Mouse (Mus musculus): ENCODE data around the gene Meis2. TPM values are rescaled to one million over a fixed set of nuclear protein-coding genes. Genes with fewer than 3 reads are reported as not detected.

The Meis2 gene
- polyA plus RNA-seq, 1 experiment: 1.4 TPM

GRCm38 (mm10) chr2:116077716-116078115 is 12.1 kb upstream of the Meis2 start:
- H3K4me3 ChIP-seq (ENCODE audit: control insufficient read depth, low read depth, low read length): no peak overlapping the region
- H3K36me3 ChIP-seq (ENCODE audit: control insufficient read depth, insufficient read depth, low read length): no peaks in the 10 kb centered on the region
- H3K4me1 ChIP-seq (ENCODE audit: control insufficient read depth, insufficient read depth, low read length): peaks cover 3% of the 10 kb centered on the region; the same call in 1 of the 2 replicates
- no peak overlapping the region for H3K27ac ChIP-seq (ENCODE audit: control insufficient read depth, insufficient read depth, low read depth, low read length)
- H3K27me3 ChIP-seq (ENCODE audit: control insufficient read depth, insufficient read depth, low read length): no peaks in the 10 kb centered on the region
- TF ChIP-seq CTCF (IDR thresholded peaks at IDR 0.05; ENCODE audit: control insufficient read depth, insufficient read depth, insufficient replicate concordance, low read depth, low read length) (no peak), POLR2A (IDR thresholded peaks at IDR 0.05; ENCODE audit: control insufficient read depth, low read depth, low read length) (no peak)

- no peaks in the 10 kb centered on the region for H3K36me3 ChIP-seq (ENCODE audit: control insufficient read depth, insufficient read depth, low read length)
- H3K4me3 ChIP-seq (ENCODE audit: control insufficient read depth, low read depth, low read length): no peak overlapping the region
- TF ChIP-seq CTCF (IDR thresholded peaks at IDR 0.05; ENCODE audit: control insufficient read depth, insufficient read depth, insufficient replicate concordance, low read depth, low read length) (no peak), POLR2A (IDR thresholded peaks at IDR 0.05; ENCODE audit: control insufficient read depth, low read depth, low read length) (no peak)
- H3K27ac ChIP-seq (ENCODE audit: control insufficient read depth, insufficient read depth, low read depth, low read length): no peak overlapping the region
- 0 out of 2 replicates have a peak, but pooled peaks cover 2% of the 10 kb centered on the region for H3K27me3 ChIP-seq (ENCODE audit: control insufficient read depth, insufficient read depth, low read length)
- H3K4me1 ChIP-seq (ENCODE audit: control insufficient read depth, insufficient read depth, low read length): peaks cover 4% of the 10 kb centered on the region; the same call in 1 of the 2 replicates
Observed at GRCm38 (mm10) chr2:116076752-116077480, 11.3 kb upstream of the Meis2 start.

GRCm38 (mm10) chr2:116075902-116076301 is 10.3 kb upstream of the Meis2 start:
- peak overlapping the region; percentile 27 for H3K4me3 ChIP-seq (ENCODE audit: control insufficient read depth, low read depth, low read length)
- H3K27ac ChIP-seq (ENCODE audit: control insufficient read depth, insufficient read depth, low read depth, low read length): no peak overlapping the region
- no peaks in the 10 kb centered on the region for H3K36me3 ChIP-seq (ENCODE audit: control insufficient read depth, insufficient read depth, low read length)

GRCm38 (mm10) chr2:116075477-116075876 is 9.8 kb upstream of the Meis2 start:
- Histone ChIP-seq H3K4me3 (ENCODE audit: control insufficient read depth, low read depth, low read length) (peak overlapping the region; percentile 27; the same call in 1 of the 2 replicates), H3K27ac (ENCODE audit: control insufficient read depth, insufficient read depth, low read depth, low read length) (no peak overlapping the region), H3K36me3 (ENCODE audit: control insufficient read depth, insufficient read depth, low read length) (no peaks in the 10 kb centered on the region), H3K4me1 (ENCODE audit: control insufficient read depth, insufficient read depth, low read length) (peaks cover 7% of the 10 kb centered on the region; the same call in 1 of the 2 replicates), H3K27me3 (ENCODE audit: control insufficient read depth, insufficient read depth, low read length) (0 out of 2 replicates have a peak, but pooled peaks cover 2% of the 10 kb centered on the region)
- TF ChIP-seq POLR2A (IDR thresholded peaks at IDR 0.05; ENCODE audit: control insufficient read depth, low read depth, low read length): no peak
- TF ChIP-seq CTCF (IDR thresholded peaks at IDR 0.05; ENCODE audit: control insufficient read depth, insufficient read depth, insufficient replicate concordance, low read depth, low read length): no peak

More at GRCm38 (mm10) chr2:116075902-116076301, 10.3 kb upstream of the Meis2 start:
- TF ChIP-seq POLR2A (IDR thresholded peaks at IDR 0.05; ENCODE audit: control insufficient read depth, low read depth, low read length) (no peak), CTCF (IDR thresholded peaks at IDR 0.05; ENCODE audit: control insufficient read depth, insufficient read depth, insufficient replicate concordance, low read depth, low read length) (no peak)
- peaks cover 7% of the 10 kb centered on the region; the same call in 1 of the 2 replicates for H3K4me1 ChIP-seq (ENCODE audit: control insufficient read depth, insufficient read depth, low read length)
- 0 out of 2 replicates have a peak, but pooled peaks cover 2% of the 10 kb centered on the region for H3K27me3 ChIP-seq (ENCODE audit: control insufficient read depth, insufficient read depth, low read length)

- no peaks in the 10 kb centered on the region for H3K36me3 ChIP-seq (ENCODE audit: control insufficient read depth, insufficient read depth, low read length)
- TF ChIP-seq POLR2A (IDR thresholded peaks at IDR 0.05; ENCODE audit: control insufficient read depth, low read depth, low read length) (no peak), CTCF (IDR thresholded peaks at IDR 0.05; ENCODE audit: control insufficient read depth, insufficient read depth, insufficient replicate concordance, low read depth, low read length) (no peak)
- peaks cover 7% of the 10 kb centered on the region; the same call in 1 of the 2 replicates for H3K4me1 ChIP-seq (ENCODE audit: control insufficient read depth, insufficient read depth, low read length)
- H3K27ac ChIP-seq (ENCODE audit: control insufficient read depth, insufficient read depth, low read depth, low read length): no peak overlapping the region
- H3K27me3 ChIP-seq (ENCODE audit: control insufficient read depth, insufficient read depth, low read length): 0 out of 2 replicates have a peak, but pooled peaks cover 2% of the 10 kb centered on the region
- no peak overlapping the region for H3K4me3 ChIP-seq (ENCODE audit: control insufficient read depth, low read depth, low read length)
Observed at GRCm38 (mm10) chr2:116074726-116075440, 9.2 kb upstream of the Meis2 start.

- Histone ChIP-seq H3K27me3 (ENCODE audit: control insufficient read depth, insufficient read depth, low read length) (0 out of 2 replicates have a peak, but pooled peaks cover 2% of the 10 kb centered on the region), H3K27ac (ENCODE audit: control insufficient read depth, insufficient read depth, low read depth, low read length) (no peak overlapping the region), H3K36me3 (ENCODE audit: control insufficient read depth, insufficient read depth, low read length) (no peaks in the 10 kb centered on the region), H3K4me3 (ENCODE audit: control insufficient read depth, low read depth, low read length) (no peak overlapping the region), H3K4me1 (ENCODE audit: control insufficient read depth, insufficient read depth, low read length) (peaks cover 7% of the 10 kb centered on the region; the same call in 1 of the 2 replicates)
- TF ChIP-seq POLR2A (IDR thresholded peaks at IDR 0.05; ENCODE audit: control insufficient read depth, low read depth, low read length): no peak
- no peak for TF ChIP-seq CTCF (IDR thresholded peaks at IDR 0.05; ENCODE audit: control insufficient read depth, insufficient read depth, insufficient replicate concordance, low read depth, low read length)
Observed at GRCm38 (mm10) chr2:116074061-116074460, 8.4 kb upstream of the Meis2 start.
